Mouse (Mus musculus) intestine, postnatal 0 days (tissue): ENCODE data around the gene Zfp664. TPM values are rescaled to one million over a fixed set of nuclear protein-coding genes. Genes with fewer than 3 reads are reported as not detected.

Experiments
- ATAC-seq: fragments of 200-750 bp; cut with Nextera tagmentation; 2 replicates; pipeline ENCODE4 v1.8.0; 2017; ENCODE audit warnings: mild to moderate bottlenecking, moderate TSS enrichment, moderate library complexity
- H3K27ac ChIP-seq: fragments of 300-500 bp; sonication (generic); 2 replicates; pipeline ENCODE4 v1.5.1; 2014; ENCODE audit warnings: mild to moderate bottlenecking, low read depth, low read length, moderate library complexity
- H3K27me3 ChIP-seq: fragments of 300-500 bp; sonication (generic); replicated peaks from 2 replicates; pipeline ENCODE4 v1.6.1; 2014; ENCODE audit warnings: low read length, mixed read lengths; ENCODE audit not compliant: control insufficient read depth, insufficient read depth
- H3K36me3 ChIP-seq: fragments of 300-500 bp; sonication (generic); 2 replicates; pipeline ENCODE4 v1.6.1; 2014; ENCODE audit warnings: mild to moderate bottlenecking, moderate library complexity; ENCODE audit not compliant: control insufficient read depth, insufficient read depth
- H3K4me1 ChIP-seq: fragments of 300-500 bp; sonication (generic); replicated peaks from 2 replicates; pipeline ENCODE4 v1.6.1; 2014; ENCODE audit warnings: antibody characterized with exemption, low read length, mixed read lengths; ENCODE audit not compliant: control insufficient read depth, insufficient read depth
- H3K4me2 ChIP-seq: fragments of 300-500 bp; sonication (generic); replicated peaks from 2 replicates; pipeline ENCODE4 v1.6.1; 2014; ENCODE audit warnings: low read depth, mild to moderate bottlenecking, moderate library complexity
- H3K4me3 ChIP-seq: fragments of 300-500 bp; sonication (generic); 2 replicates; pipeline ENCODE4 v1.5.1; 2014; ENCODE audit warnings: low read depth, low read length
- H3K9ac ChIP-seq: fragments of 300-500 bp; sonication (generic); 2 replicates; pipeline ENCODE4 v1.6.1; 2014; ENCODE audit warnings: mild to moderate bottlenecking, low read depth, low read length
- H3K9me3 ChIP-seq: fragments of 300-500 bp; sonication (generic); 2 replicates; pipeline ENCODE4 v1.6.1; 2016; ENCODE audit warnings: mixed run types; ENCODE audit not compliant: control insufficient read depth
- CTCF ChIP-seq: sonication (generic); IDR thresholded peaks from 2 replicates; pipeline ENCODE4 v1.5.1; 2016; ENCODE audit warnings: low read depth, mild to moderate bottlenecking, control low read depth, antibody characterized with exemption, moderate library complexity
- WGBS: fragments of 180-500 bp; shearing (Covaris S2); extraction: QIAGEN DNeasy Blood & Tissue Kit; methylation state at CpG from one replicate; pipeline ENCODE4 v1.1.7; 2014; 5-methylcytosine and 5-hydroxymethylcytosine counted together
- polyA plus RNA-seq: library from polyadenylated mRNA; unstranded; fragments of >200 nt; fragmentation: Nextera tagmentation; extraction: Ambion mirVana; gene quantifications from 2 replicates; pipeline ENCODE4 v1.2.1, GENCODE M21; 2015

Zfp664 gene
- polyA plus RNA-seq, 1 experiment from 2014 or later = 36.7 TPM

GRCm38 (mm10) chr5:124929425-124930054 is 67.0 kb downstream of the Zfp664 start:
- Histone ChIP-seq H3K9me3 (no peaks in the 10 kb centered on the region), H3K27me3 (no peaks in the 10 kb centered on the region), H3K36me3 (no peaks in the 10 kb centered on the region), H3K9ac (no peak overlapping the region), H3K4me1 (no peaks in the 10 kb centered on the region), H3K27ac (no peak overlapping the region), H3K4me2 (no peak overlapping the region), H3K4me3 (no peak overlapping the region)
- ATAC-seq = no peak
- TF ChIP-seq CTCF = no peak
- WGBS = 79% methylated on average over 9 of the region's 9 CpGs

GRCm38 (mm10) chr5:124930055-124930439 is 67.6 kb downstream of the Zfp664 start:
- no peaks in the 10 kb centered on the region for H3K4me1 ChIP-seq
- no peaks in the 10 kb centered on the region for H3K9me3 ChIP-seq
- TF ChIP-seq CTCF = peak; percentile 70
- H3K27me3 ChIP-seq = no peaks in the 10 kb centered on the region
- no peak overlapping the region for H3K4me2 ChIP-seq
- H3K9ac ChIP-seq = no peak overlapping the region
- no peak overlapping the region for H3K4me3 ChIP-seq
- no peak overlapping the region for H3K27ac ChIP-seq
- no peaks in the 10 kb centered on the region for H3K36me3 ChIP-seq
- no peak for ATAC-seq
- WGBS = 52% methylated on average over 5 of the region's 5 CpGs

- Histone ChIP-seq H3K4me2 (no peak overlapping the region), H3K36me3 (no peaks in the 10 kb centered on the region), H3K27me3 (no peaks in the 10 kb centered on the region), H3K4me1 (no peaks in the 10 kb centered on the region), H3K9me3 (no peaks in the 10 kb centered on the region), H3K4me3 (no peak overlapping the region), H3K27ac (no peak overlapping the region), H3K9ac (no peak overlapping the region)
- no peak for ATAC-seq
- WGBS = 74% methylated on average over 9 of the region's 9 CpGs
- no peak for TF ChIP-seq CTCF
Measured at GRCm38 (mm10) chr5:124930603-124931002, 68.1 kb downstream of the Zfp664 start.

- H3K36me3 ChIP-seq = no peaks in the 10 kb centered on the region
- no peak overlapping the region for H3K27ac ChIP-seq
- no peaks in the 10 kb centered on the region for H3K27me3 ChIP-seq
- no peaks in the 10 kb centered on the region for H3K9me3 ChIP-seq
- H3K4me1 ChIP-seq = no peaks in the 10 kb centered on the region
- H3K4me2 ChIP-seq = no peak overlapping the region
- no peak for TF ChIP-seq CTCF
- WGBS = 63% methylated on average over 8 of the region's 8 CpGs
- H3K9ac ChIP-seq = no peak overlapping the region
- H3K4me3 ChIP-seq = no peak overlapping the region
- no peak for ATAC-seq
Measured at GRCm38 (mm10) chr5:124931076-124931475, 68.6 kb downstream of the Zfp664 start.

- Histone ChIP-seq H3K9ac (no peak overlapping the region), H3K4me1 (no peaks in the 10 kb centered on the region), H3K27me3 (no peaks in the 10 kb centered on the region), H3K27ac (no peak overlapping the region), H3K4me2 (no peak overlapping the region), H3K4me3 (no peak overlapping the region), H3K9me3 (no peaks in the 10 kb centered on the region), H3K36me3 (no peaks in the 10 kb centered on the region)
- no peak for TF ChIP-seq CTCF
- ATAC-seq = no peak
- WGBS = 55% methylated on average over 7 of the region's 7 CpGs
Measured at GRCm38 (mm10) chr5:124934558-124934957, 72.1 kb downstream of the Zfp664 start.

- Histone ChIP-seq H3K4me2 (no peak overlapping the region), H3K4me3 (no peak overlapping the region), H3K9ac (no peak overlapping the region), H3K9me3 (no peaks in the 10 kb centered on the region; the same call in 1 of the 2 replicates), H3K27me3 (no peaks in the 10 kb centered on the region), H3K27ac (no peak overlapping the region), H3K4me1 (no peaks in the 10 kb centered on the region), H3K36me3 (no peaks in the 10 kb centered on the region)
- TF ChIP-seq CTCF = no peak
- 81% methylated on average over 12 of the region's 12 CpGs for WGBS
- ATAC-seq = no peak
Measured at GRCm38 (mm10) chr5:124943181-124943792, 80.8 kb downstream of the Zfp664 start.
